Mouse (Mus musculus) layer of hippocampus, adult 9-11 months (tissue): ENCODE data around the gene Vmn2r108.
"Not testable (repeated sequence)": the region's sequence is repeated elsewhere in the genome, so short reads cannot be mapped to it uniquely, and the experiment has no call there.

Experiments used
- DNase-seq: peaks from one replicate; pipeline ENCODE4 v3.0.0; 2022

Gene Vmn2r108

DNA sequence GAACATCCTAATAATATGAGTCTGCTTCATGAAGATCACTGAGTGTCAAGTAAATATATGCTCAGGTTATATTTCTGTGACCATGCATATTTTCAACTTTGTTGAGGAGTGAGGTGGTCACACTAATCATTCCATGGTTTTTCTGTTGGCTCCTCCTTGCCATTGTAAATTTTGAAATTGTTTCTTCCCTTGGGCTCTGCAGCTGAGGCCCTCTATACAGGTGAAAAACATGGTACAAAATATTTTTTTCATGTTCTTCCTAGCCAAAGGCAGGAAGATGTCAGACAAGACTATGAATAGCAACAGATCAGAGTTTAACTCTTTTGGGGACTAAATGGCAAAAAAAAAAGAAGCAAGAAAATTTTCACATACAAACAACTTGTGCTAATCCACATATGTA is at the start of gene Vmn2r108:
Vmn2r108 (minus strand) TSS at position 101 of the 400 bp plus-strand sequence.
- DNase-seq = no peak

DNA sequence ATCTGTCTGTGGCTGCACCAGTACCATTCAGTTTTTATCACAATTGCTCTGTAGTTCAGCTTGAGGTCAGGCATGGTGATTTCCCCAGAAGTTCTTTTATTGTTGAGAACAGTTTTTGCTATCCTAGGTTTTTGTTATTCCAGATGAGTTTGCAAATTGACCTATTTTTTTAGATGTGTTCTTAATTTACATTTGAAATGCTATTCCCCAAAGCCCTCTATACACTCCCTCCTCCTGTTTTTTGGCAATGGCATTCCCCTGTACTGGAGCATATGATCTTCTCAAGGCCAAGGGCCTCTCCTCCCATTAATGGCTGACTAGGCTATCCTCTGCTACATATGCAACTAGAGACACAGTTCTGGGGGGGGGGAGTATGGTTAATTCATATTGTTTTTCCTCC is 27.1 kb upstream of the Vmn2r108 start:
- DNase-seq = not testable (repeated sequence)

DNA sequence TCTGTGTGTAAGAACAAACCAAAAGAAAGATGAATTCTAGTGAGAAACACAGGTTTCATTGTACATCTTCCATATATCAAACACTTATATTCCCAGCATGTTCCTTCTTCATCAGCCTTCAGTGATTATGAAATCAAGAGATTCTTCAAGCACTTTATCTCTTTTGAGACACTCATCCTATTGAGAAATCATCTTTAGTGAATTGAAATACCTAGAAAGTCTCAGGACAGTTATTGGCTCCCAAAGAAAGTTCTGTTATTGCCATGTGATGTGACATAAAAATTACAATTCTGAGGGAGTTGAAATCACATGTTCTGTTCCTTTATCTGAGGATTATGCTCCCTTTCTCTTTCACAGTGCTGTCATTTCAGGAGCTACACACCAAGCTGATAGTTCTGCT is 16.7 kb upstream of the Vmn2r108 start, which contains the start of gene Vmn1r225:
Vmn1r225 (plus strand) TSS at position 301 of the 400 bp plus-strand sequence.
- no peak for DNase-seq

DNA sequence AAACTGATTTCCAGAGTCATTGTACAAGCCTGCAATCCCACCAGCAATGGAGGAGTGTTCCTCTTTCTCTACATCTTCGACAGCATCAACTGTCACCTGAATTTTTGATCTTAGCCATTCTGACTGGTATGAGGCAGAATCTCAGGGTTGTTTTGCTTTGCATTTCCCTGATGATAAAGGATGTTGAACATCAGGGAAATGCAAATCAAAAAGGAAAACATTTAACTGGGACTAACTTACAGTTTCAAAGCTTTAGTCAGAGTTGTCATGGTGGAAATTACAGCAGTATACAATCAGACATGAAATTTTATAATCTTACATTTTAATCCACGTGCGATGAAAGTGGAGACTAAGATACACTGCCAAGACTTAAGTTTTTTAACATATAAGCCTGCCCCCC is 7.8 kb downstream of the Vmn2r108 start:
- DNase-seq = no peak

DNA sequence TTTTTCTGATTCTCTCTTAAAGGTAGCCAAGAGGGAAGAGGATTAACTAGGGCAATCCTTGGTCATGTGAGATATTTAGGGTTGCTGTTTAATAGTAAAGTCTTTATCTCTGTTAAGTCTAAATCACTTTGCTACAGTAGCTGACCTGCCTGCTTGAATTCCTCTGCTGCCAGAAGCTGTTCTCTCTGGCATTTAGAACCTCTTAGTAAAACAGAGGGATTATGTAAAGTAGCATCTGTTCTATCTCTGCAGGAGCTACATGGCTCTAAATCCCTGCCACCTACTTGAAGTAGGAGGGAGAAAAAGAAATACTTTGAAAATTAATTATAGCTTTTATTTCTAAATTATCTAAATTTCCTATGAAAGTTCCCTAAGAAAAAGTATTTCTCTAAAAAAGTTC is 41.9 kb downstream of the Vmn2r108 start:
- no peak for DNase-seq

DNA sequence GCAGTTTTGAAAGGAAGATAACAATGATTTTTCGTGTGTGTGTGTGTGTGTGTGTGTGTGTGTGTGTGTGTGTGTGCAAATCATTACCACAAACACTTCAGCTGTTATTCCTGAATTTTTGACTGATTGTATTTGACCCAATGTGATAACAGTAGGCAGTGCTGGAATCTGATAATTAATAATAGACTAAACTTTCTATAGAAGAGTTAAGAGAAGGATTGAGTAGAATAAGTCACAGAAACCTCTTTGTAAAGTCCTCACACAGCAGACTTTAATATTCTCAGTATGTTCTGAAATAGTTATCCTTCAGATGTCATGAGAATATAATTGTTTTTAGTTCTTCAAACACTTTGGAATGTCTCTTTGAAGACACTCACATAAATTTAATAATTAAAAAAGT is 67.3 kb downstream of the Vmn2r108 start, which contains the start of gene Vmn1r224:
Vmn1r224 (plus strand) TSS at position 301 of the 400 bp plus-strand sequence.
- DNase-seq = no peak
